Mouse (Mus musculus): ENCODE results near the gene Cfap99.

Cfap99 gene

DNA sequence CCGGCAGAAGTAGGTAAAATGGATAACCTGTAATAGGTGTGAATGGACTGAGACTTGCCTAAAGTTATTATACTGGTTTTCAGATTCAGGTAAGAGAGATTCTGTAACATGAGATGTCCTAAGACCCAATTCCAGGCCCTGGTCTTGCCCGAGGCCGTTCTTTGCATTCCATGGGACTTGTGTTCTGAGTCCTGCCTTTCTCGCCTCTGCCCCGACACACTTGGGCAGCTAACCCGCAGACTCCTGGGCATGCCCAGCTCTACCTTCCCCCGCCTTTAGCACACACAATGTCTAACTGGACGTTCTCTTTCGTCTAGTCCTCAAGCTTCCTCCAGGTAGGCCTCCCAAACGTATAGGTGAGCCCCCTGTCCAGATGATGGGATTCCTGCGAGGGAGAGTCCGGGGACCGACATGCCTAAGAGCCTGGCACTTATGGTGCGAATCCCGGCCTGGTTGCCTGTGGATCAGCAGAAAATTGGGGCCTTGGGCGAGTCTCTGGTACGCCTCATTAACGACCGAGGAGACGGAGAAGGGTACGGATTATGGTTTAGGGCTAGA, 47.2 kb downstream of the Cfap99 start:
- peak; percentile 59 to 75 for DNase-seq

DNA sequence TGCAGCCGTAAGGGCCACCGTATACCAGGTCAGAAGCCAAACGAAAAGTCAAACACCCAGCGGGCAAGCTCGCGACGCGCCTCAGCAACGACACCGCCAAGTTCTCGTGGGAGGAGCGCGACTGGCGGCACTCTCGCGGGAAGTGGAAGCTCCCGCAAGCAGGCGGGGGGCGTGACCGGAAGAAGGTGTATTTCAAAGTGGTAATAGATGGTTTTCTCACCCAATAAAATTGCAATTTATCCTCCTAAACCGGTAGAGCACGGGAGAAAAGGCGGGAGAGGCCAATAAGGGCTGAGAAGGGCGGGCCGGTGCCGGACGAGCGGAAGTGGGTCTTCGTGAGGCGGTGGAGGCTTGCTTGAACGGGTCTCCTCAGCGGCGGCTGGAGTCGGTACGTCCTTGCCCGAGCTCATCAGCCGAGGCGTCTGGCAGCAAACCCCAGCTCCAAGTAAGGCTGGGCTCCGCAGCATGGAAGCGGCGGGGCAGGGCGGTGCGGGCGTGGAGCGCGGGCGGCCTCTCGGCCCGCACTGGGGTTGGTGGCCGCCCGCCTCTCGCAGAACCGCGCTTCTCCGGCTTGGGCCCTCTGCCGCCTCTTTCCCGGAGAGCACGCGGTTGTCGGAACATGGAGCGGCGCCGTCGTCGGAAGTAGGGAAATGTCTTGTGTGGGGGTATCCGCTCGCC, 47.8 kb downstream of the Cfap99 start, which contains the start of gene Rnf4:
Rnf4 (plus strand) TSS at position 193 of the 678 bp plus-strand sequence.
- DNase-seq = peak; percentile 99

DNA sequence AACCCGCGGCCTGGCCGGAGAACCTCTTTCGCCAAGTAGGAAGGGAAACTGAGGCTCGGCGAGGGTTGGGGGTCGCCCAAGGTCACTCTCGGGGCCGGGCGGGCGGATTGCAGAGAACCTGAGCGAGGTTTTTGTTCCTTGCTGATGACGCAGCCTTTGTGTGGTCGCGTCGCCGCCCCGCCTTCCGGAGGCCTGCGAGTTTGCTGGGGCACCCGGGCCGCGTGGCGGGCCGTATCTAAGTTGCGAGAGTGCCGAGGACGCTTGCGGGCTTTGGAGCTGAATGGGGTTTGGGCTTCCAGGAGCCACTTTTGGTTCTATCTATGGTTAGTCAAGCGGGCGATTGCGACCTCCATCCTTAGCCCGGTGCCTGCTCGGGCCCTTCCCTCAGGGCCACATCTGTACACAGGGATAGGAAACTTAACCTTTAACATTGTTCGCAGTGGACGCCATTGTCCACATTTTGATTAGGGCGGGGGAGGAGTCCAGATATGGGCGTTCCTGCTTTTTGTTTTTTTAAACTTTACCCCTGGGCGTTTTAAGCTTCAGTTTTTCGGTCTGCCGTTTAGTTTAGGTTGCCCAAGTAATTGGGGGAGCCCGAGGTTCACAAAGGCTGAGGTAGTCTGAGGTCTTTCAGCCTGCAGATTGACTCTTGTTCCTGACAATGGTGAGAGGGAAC, 48.5 kb downstream of the Cfap99 start:
- DNase-seq = peak; percentile 72 to 82

DNA sequence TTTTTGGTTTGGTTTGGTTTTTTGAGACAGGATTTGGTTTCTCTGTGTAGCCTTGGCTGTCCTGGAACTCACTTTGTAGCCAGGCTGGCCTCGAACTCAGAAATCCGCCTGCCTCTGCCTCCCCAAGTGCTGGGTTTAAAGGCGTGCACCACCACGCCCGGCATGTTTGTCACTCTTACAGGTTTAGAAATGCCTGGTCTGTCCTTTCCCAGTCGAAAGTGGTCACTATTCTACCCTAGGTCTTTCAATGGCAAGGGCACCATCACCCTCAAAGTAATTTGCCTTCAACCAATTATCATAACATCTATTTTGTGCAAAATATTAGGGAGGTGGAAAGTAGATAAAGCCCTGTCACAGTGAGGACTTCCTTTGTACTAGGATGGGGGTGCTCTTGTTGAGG, 51.8 kb downstream of the Cfap99 start:
- DNase-seq = no peak

DNA sequence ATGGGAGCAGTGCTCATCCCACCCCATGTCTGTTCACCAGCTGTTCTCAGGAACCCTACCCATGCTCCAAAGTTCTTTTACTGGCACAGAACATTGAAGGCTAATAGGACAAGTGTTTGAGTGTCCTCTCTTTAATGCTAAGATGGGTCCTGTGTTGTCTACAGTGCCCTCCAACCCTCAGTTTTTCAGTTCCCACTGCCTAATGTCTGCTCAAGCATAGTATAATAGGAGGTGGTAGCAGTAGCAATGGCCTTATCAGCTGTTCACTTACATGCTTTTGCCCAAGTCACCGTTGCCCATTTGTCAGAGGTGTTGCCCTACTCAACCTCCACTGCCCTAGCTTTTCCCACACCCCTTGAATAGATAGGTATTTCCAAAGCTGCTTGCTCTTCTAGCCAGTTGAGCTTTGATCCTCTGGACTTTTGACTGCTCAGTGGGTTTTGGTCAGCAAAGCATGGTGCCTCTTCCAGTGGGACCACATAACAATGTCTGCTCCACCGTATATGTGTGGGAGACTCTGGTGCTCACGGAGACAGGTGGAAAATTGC, 63.8 kb downstream of the Cfap99 start:
- DNase-seq = no peak

DNA sequence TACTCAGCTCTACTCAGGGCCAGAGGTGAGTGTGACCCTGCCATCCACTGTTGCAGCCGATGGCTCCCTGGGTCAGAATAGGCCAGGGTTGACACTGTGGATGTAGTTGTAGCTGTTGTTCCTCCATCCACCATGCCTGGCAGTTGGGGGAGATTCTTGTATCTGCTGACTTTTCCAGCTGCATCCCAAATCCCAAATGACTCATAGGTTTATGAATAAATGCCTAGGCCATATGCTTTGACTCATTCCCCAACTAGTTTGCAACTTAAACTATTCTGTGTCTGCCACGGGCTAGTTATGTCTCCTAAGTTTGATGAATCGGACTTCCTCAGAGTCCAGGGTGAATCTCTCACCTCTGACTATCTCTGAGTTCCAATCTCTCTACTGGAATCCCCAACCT, 71.9 kb downstream of the Cfap99 start:
- DNase-seq = no peak

DNA sequence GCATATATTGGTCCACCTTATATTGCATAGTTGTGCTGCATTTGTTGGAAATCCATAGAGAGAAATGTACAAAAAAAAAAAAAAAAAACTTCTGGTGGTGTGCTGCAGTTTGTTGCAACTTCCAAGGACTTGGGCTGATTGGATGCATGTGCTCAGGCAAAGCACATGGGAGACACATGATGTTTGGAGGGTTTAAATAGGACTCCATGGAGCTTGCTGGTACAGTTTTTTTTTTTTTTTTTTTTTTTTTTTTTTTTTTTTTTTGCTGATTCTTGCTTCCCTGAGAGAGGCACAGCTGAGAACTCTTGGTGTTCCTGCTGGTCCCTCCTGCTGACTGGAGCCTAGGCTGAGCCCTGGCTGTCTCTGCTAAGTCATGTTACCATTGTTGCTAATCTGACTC, 74.7 kb downstream of the Cfap99 start:
- no peak for DNase-seq

DNA sequence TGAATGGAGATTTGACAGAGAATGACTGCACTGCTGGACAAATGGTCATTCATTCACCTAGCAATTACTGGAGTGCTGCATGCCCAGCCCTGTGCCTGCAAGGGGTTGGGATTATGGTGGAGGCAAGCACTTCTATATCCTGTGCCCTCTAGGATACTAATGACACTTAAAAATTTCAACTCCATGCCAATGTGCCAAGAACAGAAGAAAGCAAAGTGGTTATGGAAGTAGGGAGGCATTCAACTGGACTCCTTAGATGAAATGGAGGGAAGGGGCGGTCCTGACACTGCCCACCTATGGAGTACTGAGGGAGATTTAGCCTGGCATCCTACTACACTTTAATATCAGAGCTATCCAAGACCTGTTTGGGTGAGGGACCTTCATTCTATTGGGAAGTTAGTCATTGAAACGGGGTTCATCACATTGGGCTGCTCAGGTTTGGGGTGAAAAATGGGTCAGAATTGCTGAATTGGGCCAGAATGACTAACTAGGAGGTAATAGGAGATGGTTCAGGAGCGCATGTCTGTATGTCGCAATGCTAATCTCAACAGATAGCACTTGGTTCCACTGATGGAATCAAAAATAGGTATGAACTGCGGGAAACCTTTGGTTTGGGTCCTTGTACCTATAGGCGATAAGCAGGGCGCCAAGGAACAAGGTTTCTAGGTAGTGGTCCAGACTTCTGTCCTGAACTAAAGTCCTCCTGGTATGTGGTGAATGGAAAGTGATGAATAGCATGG, 80.3 kb downstream of the Cfap99 start:
- DNase-seq = no peak

DNA sequence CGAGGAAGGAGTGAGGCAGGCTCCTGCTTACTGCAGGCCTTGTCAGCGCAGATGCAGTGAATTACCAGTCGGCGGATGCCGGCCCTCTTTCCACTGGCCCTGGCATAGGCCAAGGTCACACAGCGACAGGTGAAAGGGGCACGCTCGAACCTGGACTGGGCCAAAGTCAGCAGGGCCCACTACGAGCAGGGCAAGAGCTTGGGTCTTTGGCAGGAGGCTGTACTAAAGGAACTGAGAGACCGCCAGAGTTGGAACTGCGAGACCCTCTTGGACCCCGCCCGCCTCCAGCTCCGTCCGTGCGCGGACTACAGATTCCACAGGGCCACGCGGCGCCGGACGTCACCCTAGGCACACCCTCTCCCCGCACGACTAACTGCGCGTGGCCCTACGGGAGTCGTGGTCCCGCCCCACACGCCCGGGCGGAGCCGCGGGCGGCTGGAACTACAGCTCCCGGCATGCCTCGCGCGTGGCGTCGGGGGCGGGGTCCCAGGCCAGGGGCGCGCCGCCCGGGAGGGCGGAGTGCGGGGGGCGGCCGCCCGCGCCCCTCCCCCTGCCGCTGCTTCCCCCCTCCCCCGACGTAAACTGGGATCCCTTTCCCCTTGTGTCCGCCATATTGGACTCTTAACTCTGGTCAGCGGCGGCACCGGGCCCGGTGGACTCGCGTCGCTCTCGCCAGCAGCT, 81.1 kb downstream of the Cfap99 start, which contains the start of gene Fam193a:
Fam193a (plus strand) TSS at position 593 of the 681 bp plus-strand sequence.
- DNase-seq = peak; percentile 98 to 99

DNA sequence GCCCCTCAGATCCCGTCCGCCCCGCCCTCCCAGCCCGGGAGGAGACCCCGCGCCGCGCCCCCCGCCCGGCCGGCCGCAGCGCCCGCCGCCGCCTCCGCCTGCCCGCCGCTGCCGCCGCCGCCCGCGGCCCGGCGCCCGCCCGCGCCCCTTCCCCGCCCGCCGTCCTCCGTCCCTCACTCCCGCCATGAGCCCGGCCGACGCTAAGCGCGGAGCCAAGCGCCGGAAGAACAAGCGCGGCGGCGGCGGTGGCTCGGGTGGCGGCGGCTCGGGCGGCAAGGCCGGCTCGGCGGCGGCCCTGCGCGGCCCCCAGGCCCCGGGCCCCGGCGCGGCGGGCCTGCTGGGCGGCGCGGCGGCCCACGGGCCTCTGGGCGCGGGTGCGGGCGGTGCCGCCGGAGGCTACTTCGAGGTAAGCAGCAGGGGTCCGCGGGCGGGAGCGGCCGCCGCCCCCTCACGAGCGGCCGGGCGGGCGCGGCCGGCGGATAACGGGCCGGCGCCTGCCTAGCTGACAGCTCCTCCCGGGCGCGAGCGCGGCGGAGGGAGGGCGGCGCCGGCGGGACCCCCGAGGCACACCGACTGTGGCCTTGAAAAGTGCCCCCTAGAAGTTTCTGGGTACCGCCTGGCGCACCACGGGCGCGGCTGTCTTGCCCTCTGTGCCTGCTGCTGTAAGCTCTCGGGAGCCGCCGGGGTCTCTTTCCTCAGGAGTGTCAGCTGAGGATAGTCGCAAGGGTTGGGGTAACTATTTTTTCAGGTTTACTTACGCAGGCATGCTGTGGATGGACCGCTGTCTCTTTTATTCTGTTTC, 81.8 kb downstream of the Cfap99 start:
- peak; percentile 44 to 62 for DNase-seq

DNA sequence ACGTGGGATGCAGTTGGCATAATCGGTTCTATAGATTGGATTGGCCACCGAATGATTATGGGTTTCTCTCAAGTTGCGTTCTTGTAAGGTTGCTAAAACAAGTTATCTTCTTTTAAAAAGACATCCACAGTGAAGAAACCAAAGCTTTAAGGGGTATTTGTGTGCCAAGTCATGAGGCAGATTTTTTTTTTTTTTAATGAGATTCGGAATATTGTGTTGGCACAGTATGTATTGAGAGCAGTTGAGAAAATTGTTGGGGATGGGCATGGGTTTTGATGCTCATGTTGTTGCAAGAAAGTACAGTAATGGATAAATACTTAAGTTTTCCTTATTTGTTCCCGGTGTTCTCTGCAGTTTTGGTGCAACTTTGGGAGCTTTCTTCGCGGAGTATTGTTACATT, 82.4 kb downstream of the Cfap99 start:
- no peak for DNase-seq

DNA sequence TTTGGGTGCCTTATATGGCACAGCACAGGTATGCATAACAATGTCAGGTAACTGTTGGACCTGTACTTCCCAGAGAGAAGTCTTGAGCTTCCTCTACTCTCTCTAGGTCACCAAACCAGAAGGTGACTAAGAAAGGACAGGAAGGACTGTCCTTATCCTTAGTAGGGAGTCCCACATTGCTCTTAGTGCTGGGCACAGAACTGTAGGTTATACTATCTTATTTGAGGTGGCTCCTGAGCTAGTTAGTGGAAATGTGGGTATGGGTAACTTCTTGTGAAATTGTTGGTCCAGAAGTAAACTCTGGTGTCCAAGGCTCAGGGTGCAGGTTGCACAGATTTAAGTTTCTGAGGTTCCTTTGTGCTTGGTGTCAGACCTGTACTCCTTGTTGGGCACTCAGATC, 83.7 kb downstream of the Cfap99 start:
- no peak for DNase-seq

DNA sequence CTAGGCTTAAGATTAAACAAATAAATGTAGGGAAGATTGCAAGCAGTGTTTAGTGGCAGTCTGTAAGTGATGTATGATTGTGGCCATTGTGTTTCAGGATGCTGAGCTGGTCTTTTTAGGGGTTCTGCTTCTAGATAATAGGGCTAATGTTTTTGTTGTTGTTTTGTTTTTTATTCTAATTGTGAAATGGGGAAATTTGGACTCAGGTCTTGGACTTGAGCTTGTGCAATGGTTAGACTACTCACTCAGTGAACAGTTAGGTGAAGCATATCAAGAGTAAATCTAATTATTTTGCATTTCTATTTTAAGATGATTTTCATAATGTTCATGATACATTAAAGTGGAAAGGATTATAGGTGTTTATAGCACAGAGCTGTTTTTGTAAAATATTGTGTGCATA, 84.1 kb downstream of the Cfap99 start:
- no peak for DNase-seq

All from kidney, postnatal 4 days (tissue).